Mouse (Mus musculus) liver, adult 2 months (tissue): ENCODE measurements at regions not wholly inside any gene's neighbourhood (a gene's known extent, or its start where the extent isn't known, plus 50 kb on each side); places are given as distances from the start of the nearest gene placed in this dataset.

ENCODE experiments used
- DNase-seq: peaks from one replicate; pipeline ENCODE4 v3.0.0-alpha.2; 2011; ENCODE audit warnings: low read depth, low spot score; ENCODE audit errors: extremely low read depth
- H3K27ac ChIP-seq: fragments of 200-500 bp; replicated peaks from 2 replicates; pipeline ENCODE4 v1.5.1; 2012; ENCODE audit warnings: low read depth, mild to moderate bottlenecking, control low read depth, inconsistent platforms, low read length; ENCODE audit not compliant: insufficient read depth
- H3K27me3 ChIP-seq: fragments of 200-500 bp; 2 replicates; pipeline ENCODE4 v1.6.1; 2012; ENCODE audit warnings: mild to moderate bottlenecking, moderate library complexity, low read length, inconsistent platforms; ENCODE audit not compliant: control insufficient read depth, insufficient read depth
- H3K36me3 ChIP-seq: fragments of 200-500 bp; 2 replicates; pipeline ENCODE4 v1.6.1; 2012; ENCODE audit warnings: low read length, inconsistent platforms; ENCODE audit not compliant: control insufficient read depth, insufficient read depth
- H3K4me1 ChIP-seq: fragments of 200-500 bp; 2 replicates; pipeline ENCODE4 v1.6.1; 2011; ENCODE audit warnings: low read length; ENCODE audit not compliant: control insufficient read depth, insufficient read depth
- H3K4me3 ChIP-seq: fragments of 200-500 bp; 2 replicates; pipeline ENCODE4 v1.5.1; 2011; ENCODE audit warnings: low read depth, mild to moderate bottlenecking, control low read depth, low read length, moderate library complexity; ENCODE audit not compliant: insufficient read depth
- H3K79me2 ChIP-seq: fragments of 200-500 bp; 2 replicates; pipeline ENCODE4 v1.6.1; 2012; ENCODE audit warnings: inconsistent platforms, mild to moderate bottlenecking, low read length, moderate library complexity; ENCODE audit not compliant: control insufficient read depth, insufficient read depth
- H3K9ac ChIP-seq: fragments of 200-500 bp; 2 replicates; pipeline ENCODE4 v1.6.1; 2012; ENCODE audit warnings: low read depth, mild to moderate bottlenecking, control low read depth, inconsistent platforms, low read length
- CTCF ChIP-seq: fragments of 200-500 bp; IDR thresholded peaks from 2 replicates; pipeline ENCODE4 v1.5.1; 2011; ENCODE audit warnings: low read depth, low read length, control low read depth
- POLR2A ChIP-seq: fragments of 200-500 bp; IDR thresholded peaks from 2 replicates; pipeline ENCODE4 v1.6.1; 2011; ENCODE audit warnings: low read length, control low read depth; ENCODE audit not compliant: insufficient read depth; ENCODE audit errors: extremely low read depth
- WGBS: fragments of 180-500 bp; shearing (Covaris S2); methylation state at CpG from one replicate; pipeline ENCODE4 v1.1.7; 2018; 5-methylcytosine and 5-hydroxymethylcytosine counted together

DNA sequence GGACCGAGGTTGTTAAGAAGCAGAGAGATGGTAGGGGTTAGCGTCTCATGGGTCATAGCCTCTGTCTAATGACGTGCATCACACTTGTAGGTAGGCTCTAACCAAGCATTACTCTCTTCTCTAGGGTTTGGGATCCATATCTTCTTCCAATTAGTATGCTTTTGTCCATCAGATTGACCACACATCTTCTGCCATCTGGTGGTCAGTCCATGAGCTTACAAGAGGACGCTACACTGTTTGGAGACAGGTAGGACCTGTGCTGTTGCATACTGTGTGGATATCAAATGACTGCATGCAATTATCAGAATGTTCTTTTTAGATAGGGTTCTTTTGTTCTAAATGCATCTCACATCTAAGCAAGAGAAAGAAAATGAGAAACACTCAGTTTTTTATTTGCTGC, 54.6 kb upstream of the Nxph1 start:
- WGBS, result 64% methylated on average over 4 of the region's 4 CpGs
- H3K27ac ChIP-seq, result no peak overlapping the region
- H3K4me3 ChIP-seq, result no peak overlapping the region
- H3K27me3 ChIP-seq, result no peaks in the 10 kb centered on the region
- H3K4me1 ChIP-seq, result no peaks in the 10 kb centered on the region
- TF ChIP-seq POLR2A (no peak), CTCF (peak; percentile 41)
- DNase-seq, result peak; percentile 41
- H3K79me2 ChIP-seq, result no peaks in the 10 kb centered on the region
- no peaks in the 10 kb centered on the region for H3K36me3 ChIP-seq
- H3K9ac ChIP-seq, result no peak overlapping the region

DNA sequence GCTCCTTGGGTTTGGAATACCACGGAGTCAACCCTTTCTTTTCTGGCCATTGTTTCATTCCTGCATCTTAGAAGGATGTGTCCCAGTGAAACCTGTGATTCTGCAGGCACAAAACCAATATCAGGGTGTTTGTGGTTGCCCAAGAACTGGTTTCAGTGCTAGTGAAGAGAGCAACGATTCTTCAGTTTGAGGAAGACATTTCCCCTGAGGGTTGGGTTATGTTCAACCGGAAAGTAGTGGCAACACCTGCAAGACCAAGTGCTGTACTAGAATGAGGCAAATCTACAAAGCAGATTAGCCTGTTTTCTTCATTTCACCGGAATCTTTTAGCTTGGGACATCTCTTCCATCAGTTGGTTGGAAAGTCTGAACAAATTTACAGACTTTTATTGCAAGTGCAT, 52.1 kb upstream of the Nxph1 start:
- WGBS, result 82% methylated on average over 4 of the region's 4 CpGs
- Histone ChIP-seq H3K27me3 (no peaks in the 10 kb centered on the region), H3K4me1 (no peaks in the 10 kb centered on the region), H3K36me3 (no peaks in the 10 kb centered on the region), H3K79me2 (no peaks in the 10 kb centered on the region), H3K9ac (no peak overlapping the region), H3K4me3 (no peak overlapping the region), H3K27ac (no peak overlapping the region)
- DNase-seq, result no peak
- TF ChIP-seq POLR2A, result no peak
- no peak for TF ChIP-seq CTCF

DNA sequence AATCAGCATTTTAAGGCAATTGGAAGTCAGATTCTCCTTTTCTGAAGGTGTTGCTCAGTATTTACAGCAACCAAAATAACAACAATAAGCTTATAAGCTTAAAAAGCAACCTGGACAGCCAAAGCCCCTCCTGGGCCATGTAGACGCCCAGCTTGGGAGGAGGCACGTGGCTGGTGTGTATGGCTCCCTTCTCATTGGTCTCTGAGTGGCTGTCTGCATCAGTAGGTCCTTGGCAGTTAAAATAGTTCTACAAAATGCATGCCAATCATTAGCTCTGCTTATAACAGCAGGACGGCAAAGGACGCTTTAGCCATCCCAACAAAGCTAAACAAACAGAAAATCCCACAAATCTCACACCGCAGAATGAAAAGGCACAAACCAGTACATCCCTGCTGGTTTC, 51.4 kb upstream of the Nxph1 start:
- Histone ChIP-seq H3K9ac (no peak overlapping the region), H3K4me3 (no peak overlapping the region), H3K79me2 (no peaks in the 10 kb centered on the region), H3K27me3 (no peaks in the 10 kb centered on the region), H3K27ac (no peak overlapping the region), H3K4me1 (no peaks in the 10 kb centered on the region), H3K36me3 (no peaks in the 10 kb centered on the region)
- TF ChIP-seq POLR2A, result no peak
- no peak for TF ChIP-seq CTCF
- 81% methylated on average over 5 of the region's 5 CpGs for WGBS
- DNase-seq, result no peak

DNA sequence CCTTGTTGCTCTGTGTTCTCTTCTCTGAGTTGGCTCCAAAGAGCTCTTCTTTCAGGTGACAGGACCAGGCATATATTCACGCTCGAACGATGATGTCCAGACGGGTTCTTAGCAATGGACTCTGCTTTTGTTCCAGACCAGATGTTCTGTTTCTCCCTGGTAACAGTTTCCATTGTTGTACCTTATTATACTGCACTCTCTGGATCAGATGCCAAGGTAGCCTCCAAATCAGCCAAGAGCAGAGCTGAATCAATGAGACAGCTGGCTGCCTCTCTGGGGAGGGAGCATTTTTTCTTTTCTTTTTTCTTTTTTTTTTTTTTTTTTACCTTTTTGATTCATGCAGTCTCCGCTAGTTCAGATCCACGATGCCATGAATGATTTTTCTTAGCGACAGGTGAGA, 50.9 kb upstream of the Nxph1 start:
- Histone ChIP-seq H3K27ac (no peak overlapping the region), H3K9ac (no peak overlapping the region), H3K79me2 (no peaks in the 10 kb centered on the region), H3K36me3 (no peaks in the 10 kb centered on the region), H3K4me1 (no peaks in the 10 kb centered on the region), H3K4me3 (no peak overlapping the region), H3K27me3 (no peaks in the 10 kb centered on the region)
- DNase-seq, result no peak
- TF ChIP-seq POLR2A (no peak), CTCF (no peak)
- WGBS, result 89% methylated on average over 7 of the region's 7 CpGs

DNA sequence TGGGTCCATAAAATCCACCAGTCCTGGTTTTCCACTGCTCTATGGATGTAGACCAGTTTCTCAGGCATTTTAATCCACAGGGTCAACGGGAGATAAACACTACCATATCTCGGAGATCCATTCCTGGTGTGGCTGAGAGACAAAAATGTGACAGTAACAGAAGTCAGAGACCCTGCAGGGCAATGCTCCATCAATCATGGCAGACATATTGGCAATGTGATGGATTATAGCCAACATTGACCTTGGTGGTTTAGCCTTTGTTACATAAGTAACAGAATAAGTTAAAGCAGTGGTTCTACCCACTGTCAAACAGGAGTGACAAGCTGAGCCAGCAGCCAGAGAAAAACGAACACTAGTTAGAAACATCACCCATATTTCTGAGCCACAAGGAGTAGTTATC, 50.0 kb upstream of the Nxph1 start:
- Histone ChIP-seq H3K4me3 (no peak overlapping the region), H3K27ac (no peak overlapping the region), H3K9ac (no peak overlapping the region), H3K27me3 (no peaks in the 10 kb centered on the region), H3K4me1 (no peaks in the 10 kb centered on the region), H3K36me3 (no peaks in the 10 kb centered on the region), H3K79me2 (no peaks in the 10 kb centered on the region)
- 51% methylated on average over 3 of the region's 3 CpGs for WGBS
- TF ChIP-seq POLR2A (no peak), CTCF (no peak)
- DNase-seq, result no peak
